In the genomic region with DNA sequence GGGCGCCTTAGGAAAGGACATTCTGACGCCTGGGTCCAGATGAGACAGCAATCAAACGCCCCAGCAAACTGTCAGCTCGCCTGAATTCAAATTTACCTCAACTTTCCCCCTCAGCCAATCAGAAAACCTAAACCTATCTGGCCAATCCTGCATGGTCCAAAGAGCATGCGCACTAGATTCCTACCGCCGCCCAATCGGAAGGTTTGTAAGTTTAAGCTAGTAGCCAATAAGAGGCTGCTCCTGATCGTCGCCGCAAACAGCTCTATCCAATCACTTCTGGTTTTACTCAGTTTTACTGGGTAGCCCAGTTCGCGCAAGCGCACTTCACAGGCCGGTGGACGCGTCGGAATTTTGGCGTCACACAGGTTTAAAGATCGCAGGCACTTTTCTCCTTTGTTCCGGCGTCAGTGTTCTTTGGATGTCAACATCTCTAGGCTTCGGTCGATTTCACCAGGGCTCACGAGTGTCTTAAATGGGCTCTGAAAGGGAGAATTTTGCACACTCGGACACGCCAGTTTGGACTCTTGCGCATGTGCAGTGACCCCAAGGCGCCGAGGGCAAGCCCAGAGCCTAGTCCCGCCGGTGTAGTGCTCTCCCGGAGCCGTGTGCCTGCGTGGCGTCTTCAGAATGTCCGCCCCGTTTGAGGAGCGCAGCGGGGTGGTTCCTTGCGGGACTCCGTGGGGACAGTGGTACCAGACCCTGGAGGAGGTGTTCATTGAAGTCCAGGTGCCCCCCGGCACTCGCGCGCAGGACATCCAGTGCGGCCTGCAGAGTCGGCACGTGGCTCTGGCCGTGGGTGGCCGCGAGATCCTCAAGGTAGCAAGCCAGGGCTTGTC, we compare ENCODE assay signal across 8 mouse cellular contexts. TPM values are rescaled to one million over a fixed set of nuclear protein-coding genes. Genes with fewer than 3 reads are reported as not detected.
DNase-seq lines count a peak whose midpoint lies in the region; ATAC-seq and TF ChIP-seq lines count a peak whose summit lies in the region.

Gene Hmmr (minus strand): TSS at position 84 of the 836 bp plus-strand sequence.
Gene Nudcd2 (plus strand): TSS at position 329 of the 836 bp plus-strand sequence.

- under 1% methylated on average over 52 of the region's 52 CpGs for WGBS in embryonic facial prominence, embryonic 14.5 days
- WGBS in heart, adult 2 months, result under 1% methylated on average over 52 of the region's 52 CpGs
- WGBS in limb, embryonic 13.5 days, result under 1% methylated on average over 52 of the region's 52 CpGs
- WGBS in midbrain, embryonic 16.5 days, result under 1% methylated on average over 51 of the region's 52 CpGs

- 0 out of 2 replicates have a peak, but pooled peaks have one; percentile 11 for TF ChIP-seq EP300 in heart, adult 2 months (IDR thresholded peaks at IDR 0.05; ENCODE audit: insufficient read depth, low read depth, low read length)

- intact Hi-C loops in heart, adult 2 months (cut with DNase I), result loop anchor here (2.0 kb wide), 2 partner anchors 21 to 43 kb away; partner anchors contain the start of gene Ccng1

- peaks cover 30% of the 10 kb centered on the region for H3K36me3 ChIP-seq in embryonic facial prominence, embryonic 14.5 days (ENCODE audit: control insufficient read depth, insufficient read depth, low read length)
- H3K36me3 ChIP-seq in heart, adult 2 months (ENCODE audit: control insufficient read depth, insufficient read depth, low read length), result peaks cover 2% of the 10 kb centered on the region
- H3K36me3 ChIP-seq in limb, embryonic 13.5 days, result peaks cover 26% of the 10 kb centered on the region
- H3K36me3 ChIP-seq in midbrain, embryonic 16.5 days (ENCODE audit: control insufficient read depth, insufficient read depth, low read length), result 0 out of 2 replicates have a peak, but pooled peaks cover 8% of the 10 kb centered on the region

- no peaks in the 10 kb centered on the region for H3K9me3 ChIP-seq in embryonic facial prominence, embryonic 14.5 days (ENCODE audit: control insufficient read depth, low read length)
- no peaks in the 10 kb centered on the region for H3K9me3 ChIP-seq in limb, embryonic 13.5 days
- H3K9me3 ChIP-seq in midbrain, embryonic 16.5 days (replicated peaks; ENCODE audit: control insufficient read depth, low read length, poor library complexity, severe bottlenecking), result no peaks in the 10 kb centered on the region

- H3K27me3 ChIP-seq in embryonic facial prominence, embryonic 14.5 days (replicated peaks; ENCODE audit: control insufficient read depth, insufficient read depth, low read length), result no peaks in the 10 kb centered on the region
- no peaks in the 10 kb centered on the region for H3K27me3 ChIP-seq in heart, adult 2 months (ENCODE audit: control insufficient read depth, insufficient read depth, low read length)
- H3K27me3 ChIP-seq in limb, embryonic 13.5 days, result no peaks in the 10 kb centered on the region
- no peaks in the 10 kb centered on the region for H3K27me3 ChIP-seq in midbrain, embryonic 16.5 days (ENCODE audit: control insufficient read depth, insufficient read depth, low read depth, low read length)

- H3K4me2 ChIP-seq in embryonic facial prominence, embryonic 14.5 days (ENCODE audit: low read depth, low read length), result peak within 1 kb of the TSS; percentile 87
- H3K4me2 ChIP-seq in limb, embryonic 13.5 days (replicated peaks), result peak within 1 kb of the TSS; percentile 85
- H3K4me2 ChIP-seq in midbrain, embryonic 16.5 days (ENCODE audit: low read length), result peak within 1 kb of the TSS; percentile 91

- peak within 1 kb of the TSS; percentile 97 for H3K9ac ChIP-seq in embryonic facial prominence, embryonic 14.5 days (ENCODE audit: low read depth, low read length)
- H3K9ac ChIP-seq in heart, adult 2 months (ENCODE audit: low read depth, low read length), result peak within 1 kb of the TSS; percentile 88
- H3K9ac ChIP-seq in limb, embryonic 13.5 days, result peak within 1 kb of the TSS; percentile 97
- peak within 1 kb of the TSS; percentile 88 for H3K9ac ChIP-seq in midbrain, embryonic 16.5 days (ENCODE audit: low read depth, low read length)

- H3K27ac ChIP-seq in embryonic facial prominence, embryonic 14.5 days (replicated peaks; ENCODE audit: low read depth, low read length), result peak within 1 kb of the TSS; percentile 84
- H3K27ac ChIP-seq in heart, adult 2 months, result peak within 1 kb of the TSS; percentile 81
- H3K27ac ChIP-seq in limb, embryonic 13.5 days, result peak within 1 kb of the TSS; percentile 88
- H3K27ac ChIP-seq in midbrain, embryonic 16.5 days (ENCODE audit: low read length), result peak within 1 kb of the TSS; percentile 79

- peak; percentile 99 for ATAC-seq in embryonic facial prominence, embryonic 14.5 days (ENCODE audit: low read depth)
- ATAC-seq in limb, embryonic 13.5 days (ENCODE audit: low FRiP score, low read depth), result peak; percentile 99
- peak; percentile 99 for ATAC-seq in midbrain, embryonic 16.5 days

- H3K4me1 ChIP-seq in embryonic facial prominence, embryonic 14.5 days (ENCODE audit: control insufficient read depth, insufficient read depth, low read length), result peaks cover 16% of the 10 kb centered on the region; the same call in 1 of the 2 replicates
- H3K4me1 ChIP-seq in heart, adult 2 months (ENCODE audit: control insufficient read depth, insufficient read depth, low read length), result peaks cover 1% of the 10 kb centered on the region
- peaks cover 30% of the 10 kb centered on the region for H3K4me1 ChIP-seq in limb, embryonic 13.5 days
- H3K4me1 ChIP-seq in midbrain, embryonic 16.5 days (ENCODE audit: control insufficient read depth, insufficient read depth, low read length), result peaks cover 13% of the 10 kb centered on the region

- peak; percentile 99 for DNase-seq in 3T3-L1 (ENCODE audit: low read depth, low spot score)
- DNase-seq in adrenal gland, postnatal 4 days (ENCODE audit: low spot score in 2 of 2), result peak; percentile 50 to 83
- DNase-seq in embryonic facial prominence, embryonic 14.5 days (ENCODE audit: low spot score), result peak; percentile 99
- peak; percentile 88 to 94 for DNase-seq in heart, adult 2 months
- DNase-seq in kidney, adult 8-10 months, result peak; percentile 95 to 98
- peak; percentile 83 to 94 for DNase-seq in spleen, postnatal 10 days (ENCODE audit: low spot score in 2 of 2)

- peak; percentile 62 for TF ChIP-seq POLR2A in heart, adult 2 months (IDR thresholded peaks at IDR 0.05; ENCODE audit: insufficient read depth, low read depth, low read length)

- peak within 1 kb of the TSS; percentile 95 for H3K4me3 ChIP-seq in embryonic facial prominence, embryonic 14.5 days (ENCODE audit: low read depth, low read length)
- peak within 1 kb of the TSS; percentile 75 for H3K4me3 ChIP-seq in heart, adult 2 months
- peak within 1 kb of the TSS; percentile 95 for H3K4me3 ChIP-seq in limb, embryonic 13.5 days
- peak within 1 kb of the TSS; percentile 98 for H3K4me3 ChIP-seq in midbrain, embryonic 16.5 days (ENCODE audit: low read depth, low read length)

- H3K79me2 ChIP-seq in heart, adult 2 months (replicated peaks; ENCODE audit: control insufficient read depth, insufficient read depth, low read length), result peaks cover 3% of the 10 kb centered on the region

- TF ChIP-seq CTCF in heart, adult 2 months (IDR thresholded peaks at IDR 0.05), result peak; percentile 13; the same call in 1 of the 2 replicates

RNA-seq across cellular contexts. Expression of gene Hmmr, which starts in this region (rescaled TPM):
- 10 to 100 TPM; 13.0 to 14.3 TPM for total RNA-seq in adrenal gland, postnatal 4 days (2021)
- polyA plus RNA-seq in embryonic facial prominence, embryonic 14.5 days (2014; fragmentation: Nextera tagmentation; extraction: Ambion mirVana), result 35.2 and 38.3 TPM in 2 replicates
- total RNA-seq in heart, adult 2 months (2021), result under 1 TPM; 0.13 to 0.20 TPM
- polyA plus RNA-seq in heart, adult 2 months (2012; rRNA removed), result 0.18 and 0.21 TPM in 2 replicates
- polyA plus RNA-seq in limb, embryonic 13.5 days (2015; fragmentation: Nextera tagmentation; extraction: Ambion mirVana), result 43.7 and 45.7 TPM in 2 replicates
- 3.6 and 4.8 TPM in 2 replicates for polyA plus RNA-seq in midbrain, embryonic 16.5 days (2015; fragmentation: Nextera tagmentation; extraction: Ambion mirVana)

RNA-seq across cellular contexts. Expression of gene Nudcd2, which starts in this region (rescaled TPM):
- total RNA-seq in adrenal gland, postnatal 4 days (2021), result 10 to 100 TPM; 41.6 to 48.3 TPM
- 122 and 138 TPM in 2 replicates for polyA plus RNA-seq in embryonic facial prominence, embryonic 14.5 days (2014; fragmentation: Nextera tagmentation; extraction: Ambion mirVana)
- total RNA-seq in heart, adult 2 months (2021), result 10 to 100 TPM; 14.4 to 14.7 TPM
- 3.6 and 10.7 TPM in 2 replicates for polyA plus RNA-seq in heart, adult 2 months (2012; rRNA removed)
- 168 and 186 TPM in 2 replicates for polyA plus RNA-seq in limb, embryonic 13.5 days (2015; fragmentation: Nextera tagmentation; extraction: Ambion mirVana)
- polyA plus RNA-seq in midbrain, embryonic 16.5 days (2015; fragmentation: Nextera tagmentation; extraction: Ambion mirVana), result 49.3 and 55.0 TPM in 2 replicates

Comparison
In these comparisons a context has a peak if more than half of its experiments do, and no peak if none do; other contexts are left out.
1. Peak in every context shown above with its lines: DNase-seq, ATAC-seq, H3K4me3 ChIP-seq and H3K27ac ChIP-seq.
2. RNA of gene Hmmr (total RNA-seq): 13.0 to 14.3 TPM in adrenal gland, postnatal 4 days; 0.13 to 0.20 TPM in heart, adult 2 months; every median in the first group is over 10 times any median in the second.